Mouse (Mus musculus) midbrain, embryonic 11.5 days (tissue): ENCODE data around the gene Rreb1. TPM values are rescaled to one million over a fixed set of nuclear protein-coding genes. Genes with fewer than 3 reads are reported as not detected.

Source experiments
- ATAC-seq: fragments of 200-750 bp; cut with Nextera tagmentation; 2 replicates; pipeline ENCODE4 v1.8.0; 2017; ENCODE audit warnings: moderate TSS enrichment, moderate library complexity; ENCODE audit not compliant: low FRiP score
- DNase-seq: peaks from one replicate; pipeline ENCODE4 v3.0.0; 2015; ENCODE audit warnings: low spot score; ENCODE audit errors: missing footprints
- H3K27ac ChIP-seq: fragments of 300-500 bp; sonication (generic); 2 replicates; pipeline ENCODE4 v1.5.1; 2014; ENCODE audit warnings: low read depth, low read length
- H3K27me3 ChIP-seq: fragments of 300-500 bp; sonication (generic); 2 replicates; pipeline ENCODE4 v1.6.1; 2014; ENCODE audit warnings: mild to moderate bottlenecking, low read length, moderate library complexity, mixed read lengths; ENCODE audit not compliant: control insufficient read depth, insufficient read depth
- H3K36me3 ChIP-seq: fragments of 300-500 bp; sonication (generic); 2 replicates; pipeline ENCODE4 v1.6.1; 2014; ENCODE audit warnings: mild to moderate bottlenecking, low read length, moderate library complexity, mixed read lengths; ENCODE audit not compliant: control insufficient read depth, insufficient read depth
- H3K4me1 ChIP-seq: fragments of 300-500 bp; sonication (generic); 2 replicates; pipeline ENCODE4 v1.6.1; 2014; ENCODE audit warnings: low read length; ENCODE audit not compliant: control insufficient read depth, insufficient read depth
- H3K4me2 ChIP-seq: fragments of 300-500 bp; sonication (generic); 2 replicates; pipeline ENCODE4 v1.6.1; 2014; ENCODE audit warnings: mild to moderate bottlenecking, moderate library complexity
- H3K4me3 ChIP-seq: fragments of 300-500 bp; sonication (generic); 2 replicates; pipeline ENCODE4 v1.5.1; 2014; ENCODE audit warnings: low read depth, low read length
- H3K9ac ChIP-seq: fragments of 300-500 bp; sonication (generic); 2 replicates; pipeline ENCODE4 v1.6.1; 2014; ENCODE audit warnings: low read length
- H3K9me3 ChIP-seq: fragments of 300-500 bp; sonication (generic); 2 replicates; pipeline ENCODE4 v1.6.1; 2016; ENCODE audit warnings: low read length; ENCODE audit not compliant: control insufficient read depth
- WGBS: fragments of 180-500 bp; shearing (Covaris S2); extraction: QIAGEN DNeasy Blood & Tissue Kit; methylation state at CpG from one replicate; pipeline ENCODE4 v1.1.7; 2014; 5-methylcytosine and 5-hydroxymethylcytosine counted together
- polyA plus RNA-seq: library from polyadenylated mRNA; unstranded; fragments of >200 nt; fragmentation: Nextera tagmentation; extraction: Ambion mirVana; gene quantifications from 2 replicates; pipeline ENCODE4 v1.2.1, GENCODE M21; 2014

Gene Rreb1
- polyA plus RNA-seq, 1 experiment from 2014 or later: 5.5 TPM

DNA sequence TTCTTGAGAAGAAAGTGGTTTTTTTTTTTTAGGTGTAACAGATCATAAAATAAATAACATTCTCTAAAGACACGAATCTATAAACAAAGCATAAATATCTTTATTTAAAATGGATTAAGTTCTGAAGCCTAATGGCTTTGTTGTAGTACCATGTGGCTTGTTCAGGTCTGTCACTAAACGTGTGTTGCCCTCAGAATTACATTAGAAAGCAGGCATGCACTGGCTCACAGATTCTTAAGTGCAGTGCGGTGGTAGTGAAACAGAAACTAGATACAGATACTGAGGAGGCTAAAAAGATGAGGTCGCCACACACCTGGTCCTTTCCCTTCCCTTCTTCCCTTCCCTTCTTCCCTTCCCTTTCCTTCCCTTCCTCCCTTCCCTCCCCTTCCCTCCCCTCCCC lies 75.2 kb downstream of the Rreb1 start:
- DNase-seq: no peak
- Histone ChIP-seq H3K4me1 (peaks cover 17% of the 10 kb centered on the region), H3K4me2 (no peak overlapping the region), H3K4me3 (no peak overlapping the region), H3K27ac (no peak overlapping the region), H3K9ac (no peak overlapping the region), H3K9me3 (no peaks in the 10 kb centered on the region), H3K27me3 (no peaks in the 10 kb centered on the region; the same call in 1 of the 2 replicates), H3K36me3 (no peaks in the 10 kb centered on the region)
- no peak for ATAC-seq
- WGBS: 54% methylated on average over 4 of the region's 4 CpGs

DNA sequence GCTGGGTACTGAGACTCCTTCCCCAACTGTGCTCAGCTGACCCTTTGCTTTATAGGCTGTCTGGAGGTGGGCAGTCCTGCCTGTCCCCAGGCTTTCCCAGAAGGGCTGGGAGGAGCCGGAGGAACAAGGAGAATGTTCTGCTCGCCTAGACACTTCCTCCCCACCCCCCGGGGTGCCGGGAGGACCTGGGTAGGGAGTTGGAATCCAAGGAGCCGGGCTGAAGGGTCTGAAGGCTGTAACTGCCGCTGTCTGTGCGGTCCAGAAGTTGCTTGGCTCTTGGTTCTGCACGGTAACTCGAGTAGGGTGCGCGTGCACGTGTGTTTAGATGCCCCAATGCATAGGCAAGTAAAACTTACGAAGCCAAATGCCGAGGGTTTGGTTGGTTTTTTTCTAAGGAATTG lies 75.8 kb downstream of the Rreb1 start:
- WGBS: 3% methylated on average over 14 of the region's 14 CpGs

DNA sequence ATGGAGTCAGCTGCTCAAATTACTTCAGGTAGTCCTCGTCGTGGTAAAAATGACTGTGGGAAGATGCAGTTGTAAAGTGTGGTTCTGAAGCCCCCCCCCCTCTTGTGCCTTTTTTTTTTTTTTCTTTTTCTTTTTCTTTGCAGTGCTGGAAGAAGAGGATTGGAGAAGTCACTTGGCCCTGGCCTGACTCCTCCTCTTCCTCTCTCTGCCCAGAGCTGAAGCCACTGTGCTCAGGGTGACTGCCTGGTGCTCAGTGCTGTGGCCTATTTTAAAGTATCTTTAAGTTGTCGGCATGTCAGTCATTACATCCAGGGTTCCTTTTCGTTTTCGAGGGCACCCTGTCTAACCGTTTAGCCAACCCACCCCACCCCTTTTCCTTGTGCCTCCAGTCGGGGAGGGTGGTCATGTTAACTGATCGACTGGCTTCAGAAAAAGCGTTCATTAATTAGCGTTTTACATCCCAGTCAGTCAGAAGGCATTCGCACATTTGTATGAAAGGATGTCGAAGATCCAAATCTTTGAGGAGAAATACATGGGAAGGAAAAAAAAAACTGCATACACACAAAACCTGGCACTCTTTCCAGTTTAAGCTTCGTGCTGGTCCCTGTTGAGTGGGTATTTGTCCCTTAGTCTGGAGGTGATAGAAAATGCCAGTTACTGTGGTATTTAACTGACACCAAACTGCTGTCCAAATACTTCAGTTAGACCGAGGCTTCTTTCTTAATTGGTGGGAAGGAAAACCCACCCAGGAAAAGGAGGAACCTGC lies 76.4 kb downstream of the Rreb1 start:
- peak overlapping the region; percentile 42 for H3K4me2 ChIP-seq
- no peak overlapping the region for H3K4me3 ChIP-seq
- H3K9ac ChIP-seq: peak overlapping the region; percentile 40; the same call in 1 of the 2 replicates
- no peak for DNase-seq
- H3K36me3 ChIP-seq: no peaks in the 10 kb centered on the region
- H3K9me3 ChIP-seq: no peaks in the 10 kb centered on the region
- peaks cover 3% of the 10 kb centered on the region; the same call in 1 of the 2 replicates for H3K27me3 ChIP-seq
- 17% methylated on average over 14 of the region's 14 CpGs for WGBS
- ATAC-seq: no peak
- H3K27ac ChIP-seq: no peak overlapping the region
- peaks cover 17% of the 10 kb centered on the region for H3K4me1 ChIP-seq

More for the DNA sequence above, 75.8 kb downstream of the Rreb1 start:
- no peak overlapping the region for H3K27ac ChIP-seq
- H3K27me3 ChIP-seq: peaks cover 3% of the 10 kb centered on the region; the same call in 1 of the 2 replicates
- H3K36me3 ChIP-seq: no peaks in the 10 kb centered on the region
- 0 out of 2 replicates have a peak overlapping the region, but pooled peaks have one; percentile 4 for H3K4me3 ChIP-seq
- H3K9ac ChIP-seq: peak overlapping the region; percentile 40; the same call in 1 of the 2 replicates
- DNase-seq (peak; percentile 92), ATAC-seq (no peak)
- H3K9me3 ChIP-seq: no peaks in the 10 kb centered on the region
- peaks cover 17% of the 10 kb centered on the region for H3K4me1 ChIP-seq
- peak overlapping the region; percentile 42 for H3K4me2 ChIP-seq

DNA sequence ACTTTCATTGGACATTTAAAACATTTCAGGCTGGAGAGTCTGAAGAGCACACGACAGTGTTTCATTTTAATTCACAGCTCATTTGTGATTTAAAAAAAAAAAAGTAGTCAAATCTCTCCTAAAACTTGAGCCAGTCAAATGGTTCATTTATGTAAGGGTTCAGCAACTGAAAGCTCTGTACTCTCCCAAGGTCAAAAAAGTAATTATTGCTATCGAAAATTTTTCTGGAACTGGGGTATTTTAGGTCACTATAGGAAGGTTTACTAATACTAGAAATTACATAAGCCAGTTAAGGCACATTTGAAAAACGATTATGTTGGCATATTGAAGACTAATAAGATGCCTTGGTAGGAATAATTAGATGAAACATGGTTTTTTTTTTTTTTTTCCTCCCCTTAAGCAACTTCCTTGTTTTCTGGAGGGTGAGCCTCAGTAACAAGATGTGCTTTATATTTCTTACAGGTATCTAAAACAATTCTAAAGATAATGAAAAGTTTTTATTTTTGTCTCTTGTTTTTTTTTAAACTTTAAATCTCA lies 77.1 kb downstream of the Rreb1 start:
- Histone ChIP-seq H3K4me3 (no peak overlapping the region), H3K4me2 (no peak overlapping the region), H3K9me3 (no peaks in the 10 kb centered on the region), H3K9ac (no peak overlapping the region), H3K4me1 (peaks cover 17% of the 10 kb centered on the region), H3K27me3 (peaks cover 3% of the 10 kb centered on the region; the same call in 1 of the 2 replicates), H3K27ac (no peak overlapping the region), H3K36me3 (no peaks in the 10 kb centered on the region)
- no peak for DNase-seq
- WGBS: 69% methylated on average over 3 of the region's 3 CpGs
- no peak for ATAC-seq

DNA sequence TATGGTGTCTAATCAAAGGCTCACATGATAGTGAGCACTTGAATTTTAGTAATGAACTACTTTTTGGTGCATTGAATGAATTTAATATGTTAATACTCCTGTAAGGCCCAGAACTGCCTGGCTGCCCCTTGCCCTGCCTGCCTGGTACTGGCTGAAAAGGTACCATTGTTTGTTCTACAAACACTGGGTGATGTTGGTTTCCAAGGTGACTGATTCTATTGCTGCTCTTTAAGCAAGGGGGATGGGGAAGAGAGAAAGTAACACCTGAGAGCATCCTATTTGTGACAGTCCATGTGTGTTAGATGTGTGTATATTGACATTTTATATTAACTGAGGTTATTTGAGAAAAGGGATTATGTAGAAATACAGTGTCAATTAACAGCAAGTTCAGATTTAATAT lies 77.6 kb downstream of the Rreb1 start:
- H3K4me1 ChIP-seq: peaks cover 17% of the 10 kb centered on the region

DNA sequence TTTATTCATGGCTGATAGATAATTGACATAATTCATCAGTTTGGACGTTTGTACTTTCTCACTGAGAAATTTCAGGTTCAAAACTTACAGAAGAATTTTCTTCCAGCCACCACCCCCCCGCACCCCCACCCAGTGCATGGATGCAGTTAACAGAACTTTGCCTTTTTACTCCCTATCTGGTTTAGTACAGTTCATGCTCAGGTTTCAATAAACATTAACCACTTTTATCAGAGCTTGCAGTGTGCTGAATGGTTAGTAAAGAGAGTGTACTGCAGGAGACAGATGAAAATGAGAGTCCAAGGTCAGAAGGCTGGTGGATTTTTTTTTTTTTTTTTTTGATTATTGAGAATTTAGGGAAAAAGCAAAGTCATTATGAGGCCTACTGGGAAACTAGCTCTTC lies 78.3 kb downstream of the Rreb1 start:
- peaks cover 3% of the 10 kb centered on the region; the same call in 1 of the 2 replicates for H3K27me3 ChIP-seq
- no peak overlapping the region for H3K4me2 ChIP-seq
- no peak overlapping the region for H3K27ac ChIP-seq
- H3K9ac ChIP-seq: no peak overlapping the region
- DNase-seq (no peak), ATAC-seq (no peak)
- no peaks in the 10 kb centered on the region for H3K9me3 ChIP-seq
- H3K4me3 ChIP-seq: no peak overlapping the region
- H3K36me3 ChIP-seq: no peaks in the 10 kb centered on the region
- peaks cover 17% of the 10 kb centered on the region for H3K4me1 ChIP-seq
- WGBS: 45% methylated on average over 2 of the region's 2 CpGs

More for the DNA sequence above, 77.6 kb downstream of the Rreb1 start:
- H3K36me3 ChIP-seq: no peaks in the 10 kb centered on the region
- ATAC-seq (no peak), DNase-seq (no peak)
- no peak overlapping the region for H3K4me3 ChIP-seq
- no peak overlapping the region for H3K27ac ChIP-seq
- no peak overlapping the region for H3K9ac ChIP-seq
- H3K27me3 ChIP-seq: peaks cover 3% of the 10 kb centered on the region; the same call in 1 of the 2 replicates
- no peak overlapping the region for H3K4me2 ChIP-seq
- no peaks in the 10 kb centered on the region for H3K9me3 ChIP-seq

DNA sequence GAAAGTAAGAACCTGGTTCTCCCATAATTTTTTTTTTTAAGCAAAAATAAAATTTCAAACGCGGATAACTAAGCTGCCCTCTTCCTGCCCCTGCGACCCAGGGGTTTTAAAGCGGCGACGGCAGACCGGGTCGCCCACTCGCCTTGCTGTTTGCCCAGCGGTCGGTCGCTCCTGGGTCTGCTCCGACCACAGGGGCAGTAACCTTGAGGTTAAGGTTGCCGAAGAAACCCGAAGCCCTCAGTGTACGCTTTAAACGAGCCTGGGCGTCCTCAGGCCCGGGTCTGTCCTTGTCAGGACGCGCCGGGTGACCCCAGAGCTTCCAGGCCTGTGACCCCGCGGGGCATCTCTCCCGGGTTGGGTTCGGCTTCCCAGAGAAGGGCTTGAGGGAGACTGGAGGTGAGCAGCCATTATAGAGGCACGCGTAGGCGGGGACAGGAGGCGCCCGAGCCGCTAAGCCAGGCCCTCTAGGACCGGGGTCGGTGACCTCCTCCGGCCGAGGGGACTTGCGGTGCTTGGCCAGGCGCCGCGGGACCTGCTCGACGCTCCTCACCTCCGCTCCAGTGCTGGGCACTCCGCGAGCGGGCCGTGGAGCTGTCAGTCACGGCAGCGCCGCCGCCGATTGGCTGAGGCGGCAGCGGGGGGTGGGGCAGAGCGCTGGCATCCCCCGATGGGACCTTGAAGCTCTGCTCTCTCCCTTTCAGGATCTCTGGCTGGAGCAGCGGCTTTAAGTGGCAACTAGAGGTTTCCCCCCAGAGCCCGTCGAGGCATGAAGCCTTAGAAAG lies 79.3 kb downstream of the Rreb1 start:
- H3K27ac ChIP-seq: no peak overlapping the region
- H3K9ac ChIP-seq: peak overlapping the region; percentile 69
- H3K4me2 ChIP-seq: peak overlapping the region; percentile 98
- peaks cover 24% of the 10 kb centered on the region for H3K4me1 ChIP-seq
- DNase-seq (peak; percentile 100), ATAC-seq (peak; percentile 94)
- H3K4me3 ChIP-seq: peak overlapping the region; percentile 55
- no peaks in the 10 kb centered on the region for H3K9me3 ChIP-seq
- WGBS: under 1% methylated on average over 58 of the region's 59 CpGs
- peaks cover 3% of the 10 kb centered on the region; the same call in 1 of the 2 replicates for H3K27me3 ChIP-seq
- H3K36me3 ChIP-seq: no peaks in the 10 kb centered on the region

DNA sequence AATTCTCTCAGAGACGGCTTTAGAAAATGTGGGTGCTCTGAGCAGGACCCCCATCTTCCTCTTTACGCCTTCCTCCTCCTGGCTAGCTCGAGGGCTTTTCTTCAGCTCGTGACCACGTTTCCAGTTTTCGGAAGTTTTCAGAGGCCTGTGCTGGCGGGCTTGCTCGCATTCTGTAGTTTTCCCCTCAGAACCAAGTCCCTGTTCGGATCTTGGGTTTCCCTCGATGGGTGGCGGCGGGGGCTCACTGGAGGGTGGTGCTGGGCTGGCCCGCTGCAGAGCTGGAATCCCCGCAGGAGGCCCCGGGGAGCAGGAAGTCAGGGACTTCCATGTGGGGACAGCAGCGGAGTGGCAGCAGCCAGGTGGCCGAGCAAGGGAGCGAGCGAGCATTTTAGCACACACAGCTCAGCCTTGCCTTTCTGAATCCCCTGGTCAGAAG lies 79.9 kb downstream of the Rreb1 start:
- WGBS: 3% methylated on average over 19 of the region's 19 CpGs
- Histone ChIP-seq H3K36me3 (no peaks in the 10 kb centered on the region), H3K4me2 (peak overlapping the region; percentile 98), H3K9ac (peak overlapping the region; percentile 37), H3K27me3 (peaks cover 3% of the 10 kb centered on the region; the same call in 1 of the 2 replicates), H3K4me3 (peak overlapping the region; percentile 55), H3K27ac (no peak overlapping the region), H3K4me1 (peaks cover 27% of the 10 kb centered on the region), H3K9me3 (no peaks in the 10 kb centered on the region)
- ATAC-seq (peak; percentile 26), DNase-seq (no peak)
